Mouse (Mus musculus): ENCODE results near the gene Sipa1l2. TPM values are rescaled to one million over a fixed set of nuclear protein-coding genes. Genes with fewer than 3 reads are reported as not detected.

Gene Sipa1l2
- polyA plus RNA-seq (2014; fragmentation: Illumina TruSeq; extraction: RNeasy Lipid Tissue Mini Kit (QIAGEN cat#74804); ENCODE audit: low read depth, low replicate concordance), result 0.73 TPM

GRCm38 (mm10) chr8:125569533-125570365 is at the start of gene Sipa1l2:
Gene Sipa1l2, minus strand, starts transcription at chr8:125569808.

Other genes with a start within 250 kb of the Sipa1l2 start
- 9.0 TPM for gene Map10, start 100.0 kb upstream of the Sipa1l2 start, polyA plus RNA-seq (2014; fragmentation: Illumina TruSeq; extraction: RNeasy Lipid Tissue Mini Kit (QIAGEN cat#74804); ENCODE audit: low read depth, low replicate concordance)
- 6.4 TPM for gene Ntpcr, start 160.2 kb upstream of the Sipa1l2 start, polyA plus RNA-seq (2014; fragmentation: Illumina TruSeq; extraction: RNeasy Lipid Tissue Mini Kit (QIAGEN cat#74804); ENCODE audit: low read depth, low replicate concordance)